Mouse (Mus musculus) liver, embryonic 11.5 days (tissue): ENCODE data around the gene Fto. TPM values are rescaled to one million over a fixed set of nuclear protein-coding genes. Genes with fewer than 3 reads are reported as not detected.

Experiments
- ATAC-seq: fragments of 200-750 bp; cut with Nextera tagmentation; replicated peaks from 2 replicates; pipeline ENCODE4 v1.8.0; 2017; ENCODE audit warnings: moderate number of reproducible peaks, mild to moderate bottlenecking, moderate TSS enrichment, moderate library complexity; ENCODE audit not compliant: low FRiP score
- DNase-seq: peaks from one replicate; pipeline ENCODE4 v3.0.0-alpha.2; 2017; ENCODE audit warnings: low spot score
- H3K27ac ChIP-seq: fragments of 300-500 bp; sonication (generic); 2 replicates; pipeline ENCODE4 v1.5.1; 2014; ENCODE audit warnings: mild to moderate bottlenecking, low read depth, low read length, control low read depth
- H3K27me3 ChIP-seq: fragments of 300-500 bp; sonication (generic); replicated peaks from 2 replicates; pipeline ENCODE4 v1.6.1; 2014; ENCODE audit warnings: low read length, mixed read lengths; ENCODE audit not compliant: control insufficient read depth, insufficient read depth
- H3K36me3 ChIP-seq: fragments of 300-500 bp; sonication (generic); 2 replicates; pipeline ENCODE4 v1.6.1; 2014; ENCODE audit warnings: mild to moderate bottlenecking, low read length, moderate library complexity, mixed read lengths; ENCODE audit not compliant: control insufficient read depth, insufficient read depth
- H3K4me1 ChIP-seq: fragments of 300-500 bp; sonication (generic); replicated peaks from 2 replicates; pipeline ENCODE4 v1.6.1; 2014; ENCODE audit warnings: low read length, mixed read lengths; ENCODE audit not compliant: control insufficient read depth, insufficient read depth
- H3K4me2 ChIP-seq: fragments of 300-500 bp; sonication (generic); 2 replicates; pipeline ENCODE4 v1.6.1; 2014; ENCODE audit warnings: mild to moderate bottlenecking, control low read depth, moderate library complexity
- H3K4me3 ChIP-seq: fragments of 300-500 bp; sonication (generic); 2 replicates; pipeline ENCODE4 v1.5.1; 2014; ENCODE audit warnings: low read depth, low read length, control low read depth
- H3K9ac ChIP-seq: fragments of 300-500 bp; sonication (generic); 2 replicates; pipeline ENCODE4 v1.6.1; 2014; ENCODE audit warnings: low read depth, low read length, control low read depth
- H3K9me3 ChIP-seq: fragments of 300-500 bp; sonication (generic); 2 replicates; pipeline ENCODE4 v1.6.1; 2016; ENCODE audit warnings: low read length, inconsistent platforms, mixed read lengths; ENCODE audit not compliant: control insufficient read depth
- WGBS: fragments of 180-500 bp; shearing (Covaris S2); extraction: QIAGEN DNeasy Blood & Tissue Kit; methylation state at CpG from one replicate; pipeline ENCODE4 v1.1.7; 2014; 5-methylcytosine and 5-hydroxymethylcytosine counted together
- polyA plus RNA-seq: library from polyadenylated mRNA; unstranded; fragments of >200 nt; fragmentation: Nextera tagmentation; extraction: Ambion mirVana; gene quantifications from 2 replicates; pipeline ENCODE4 v1.2.1, GENCODE M21; 2014

Gene Fto
- polyA plus RNA-seq, 1 experiment from 2014 or later: 56.1 TPM

DNA sequence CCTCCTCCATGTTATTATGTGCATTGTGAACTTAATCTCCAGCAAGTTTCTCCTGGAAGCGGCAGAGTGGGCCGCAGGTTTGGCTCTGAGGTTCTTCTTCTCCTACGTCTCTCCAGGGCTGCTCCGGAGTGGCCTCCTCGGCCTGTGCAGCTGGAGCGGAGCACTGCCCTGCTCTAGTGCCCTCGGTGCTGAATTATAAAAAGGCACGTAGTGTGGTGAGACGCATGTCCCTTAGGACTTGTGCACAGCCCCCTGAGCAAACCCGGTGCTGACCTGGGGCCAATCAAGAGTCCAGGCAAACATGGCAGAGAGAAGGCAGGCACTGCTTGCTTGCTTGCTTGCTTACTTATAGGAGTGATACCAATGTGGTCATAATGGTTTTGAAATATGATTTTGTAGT, 164.1 kb downstream of the Fto start:
- Histone ChIP-seq H3K36me3 (peaks cover 5% of the 10 kb centered on the region; the same call in 1 of the 2 replicates), H3K27me3 (no peaks in the 10 kb centered on the region), H3K9me3 (no peaks in the 10 kb centered on the region), H3K4me2 (no peak overlapping the region), H3K4me3 (no peak overlapping the region), H3K9ac (no peak overlapping the region), H3K27ac (no peak overlapping the region), H3K4me1 (no peaks in the 10 kb centered on the region)
- 89% methylated on average over 10 of the region's 10 CpGs for WGBS
- ATAC-seq (no peak), DNase-seq (no peak)

DNA sequence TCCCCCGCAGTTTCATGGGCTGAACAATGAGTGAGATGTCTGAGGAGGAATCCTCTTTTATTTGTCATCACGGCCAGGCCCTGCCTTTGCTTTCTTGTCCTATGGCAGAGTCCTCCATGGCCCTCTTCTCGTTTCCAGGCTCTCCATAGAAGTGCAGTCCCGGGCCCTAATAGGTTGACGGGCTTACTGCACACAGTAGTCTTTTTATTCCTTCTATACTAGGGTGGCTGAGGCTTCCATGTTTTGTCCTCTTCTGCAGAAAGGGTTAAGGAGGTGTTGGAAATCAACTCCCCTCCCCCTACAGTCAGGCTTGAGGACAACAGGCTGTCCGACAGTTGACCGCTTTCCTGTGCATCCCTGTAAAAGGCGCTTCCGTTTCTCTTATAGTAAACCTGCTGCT, 169.2 kb downstream of the Fto start:
- no peak for ATAC-seq
- no peak overlapping the region for H3K4me3 ChIP-seq
- DNase-seq: no peak
- H3K27ac ChIP-seq: no peak overlapping the region
- no peaks in the 10 kb centered on the region for H3K36me3 ChIP-seq
- H3K4me1 ChIP-seq: no peaks in the 10 kb centered on the region
- no peak overlapping the region for H3K9ac ChIP-seq
- no peaks in the 10 kb centered on the region for H3K9me3 ChIP-seq
- WGBS: 72% methylated on average over 9 of the region's 9 CpGs
- H3K4me2 ChIP-seq: no peak overlapping the region
- H3K27me3 ChIP-seq: no peaks in the 10 kb centered on the region

- H3K9ac ChIP-seq: no peak overlapping the region
- H3K4me3 ChIP-seq: no peak overlapping the region
- H3K27ac ChIP-seq: no peak overlapping the region
- no peaks in the 10 kb centered on the region for H3K9me3 ChIP-seq
- H3K4me2 ChIP-seq: no peak overlapping the region
- ATAC-seq (no peak), DNase-seq (no peak)
- 80% methylated on average over 4 of the region's 4 CpGs for WGBS
- H3K27me3 ChIP-seq: no peaks in the 10 kb centered on the region
- no peaks in the 10 kb centered on the region; the same call in none of the 2 replicates for H3K4me1 ChIP-seq
- H3K36me3 ChIP-seq: no peaks in the 10 kb centered on the region
These were observed 173.1 kb downstream of the Fto start for GRCm38 (mm10) chr8:91486394-91486793.

GRCm38 (mm10) chr8:91487456-91487855, 174.1 kb downstream of the Fto start:
- Histone ChIP-seq H3K4me2 (no peak overlapping the region), H3K27ac (no peak overlapping the region), H3K4me1 (no peaks in the 10 kb centered on the region; the same call in none of the 2 replicates), H3K27me3 (no peaks in the 10 kb centered on the region), H3K36me3 (no peaks in the 10 kb centered on the region), H3K4me3 (no peak overlapping the region), H3K9ac (no peak overlapping the region), H3K9me3 (no peaks in the 10 kb centered on the region)
- no peak for ATAC-seq
- 92% methylated on average over 2 of the region's 2 CpGs for WGBS
- no peak for DNase-seq

DNA sequence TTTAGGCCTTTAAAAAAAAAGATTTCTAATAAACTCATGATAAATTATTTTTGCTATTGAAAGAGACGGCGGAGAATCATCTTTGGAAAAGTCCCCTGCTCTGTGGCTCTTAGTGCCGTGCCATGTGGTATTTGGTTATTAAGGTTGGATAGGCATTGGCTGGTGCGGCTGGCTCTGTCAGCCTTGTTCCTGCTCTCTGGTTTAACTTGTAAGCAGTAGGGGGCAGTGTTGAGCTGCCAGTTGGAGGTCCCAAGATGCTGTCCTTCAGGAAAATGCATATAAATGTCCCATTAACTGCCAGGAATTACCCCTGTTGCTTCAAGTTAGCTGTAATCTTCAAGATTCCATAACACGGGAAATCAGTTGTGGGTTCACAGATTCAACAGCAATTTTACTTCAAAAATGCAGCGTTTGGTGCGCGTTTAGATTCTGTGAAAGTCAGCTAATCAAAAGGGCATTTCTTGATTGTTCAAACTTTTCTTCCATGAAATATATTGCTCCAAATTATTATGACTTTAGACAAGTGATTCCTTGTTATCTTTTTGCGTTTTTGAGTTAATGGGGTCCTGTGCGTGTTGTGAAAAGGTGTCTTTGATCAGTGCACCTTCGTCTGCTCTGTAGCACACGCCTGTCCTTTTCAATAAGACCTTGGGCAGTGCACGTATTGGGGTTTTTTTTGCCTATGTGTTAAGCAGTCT, 174.9 kb downstream of the Fto start:
- Histone ChIP-seq H3K9me3 (no peaks in the 10 kb centered on the region), H3K4me1 (no peaks in the 10 kb centered on the region; the same call in none of the 2 replicates), H3K4me3 (no peak overlapping the region), H3K4me2 (no peak overlapping the region), H3K36me3 (no peaks in the 10 kb centered on the region), H3K27ac (no peak overlapping the region), H3K27me3 (no peaks in the 10 kb centered on the region), H3K9ac (no peak overlapping the region)
- ATAC-seq (no peak), DNase-seq (peak; percentile 38)
- 57% methylated on average over 13 of the region's 13 CpGs for WGBS

- no peak for ATAC-seq
- no peak for DNase-seq
- Histone ChIP-seq H3K36me3 (no peaks in the 10 kb centered on the region), H3K27ac (no peak overlapping the region), H3K9me3 (no peaks in the 10 kb centered on the region), H3K4me1 (no peaks in the 10 kb centered on the region; the same call in none of the 2 replicates), H3K4me3 (no peak overlapping the region), H3K27me3 (no peaks in the 10 kb centered on the region), H3K9ac (no peak overlapping the region), H3K4me2 (no peak overlapping the region)
- WGBS: 82% methylated on average over 10 of the region's 10 CpGs
These were observed 175.6 kb downstream of the Fto start for GRCm38 (mm10) chr8:91488784-91489450.

DNA sequence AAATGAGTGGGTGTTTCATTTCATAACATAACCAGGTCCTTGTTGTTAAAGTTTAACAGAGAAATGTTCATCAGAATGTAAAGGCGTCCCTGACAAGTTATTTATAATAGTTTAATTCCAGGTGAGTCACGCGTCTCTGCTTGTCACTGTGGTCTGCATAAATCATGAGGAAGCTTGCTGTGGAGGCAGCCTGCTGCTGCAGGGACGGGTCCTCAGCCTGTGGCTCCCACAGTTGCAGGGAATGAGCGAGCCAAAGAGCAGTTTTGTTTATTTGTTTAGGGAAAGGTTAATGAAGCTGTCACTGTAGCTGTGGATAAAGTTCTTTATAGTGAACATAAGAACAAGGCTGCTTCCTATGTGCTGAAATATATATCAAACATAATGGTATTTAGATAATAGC, 176.7 kb downstream of the Fto start:
- no peaks in the 10 kb centered on the region for H3K36me3 ChIP-seq
- no peak overlapping the region for H3K9ac ChIP-seq
- H3K27me3 ChIP-seq: no peaks in the 10 kb centered on the region
- H3K4me2 ChIP-seq: no peak overlapping the region
- 58% methylated on average over 5 of the region's 5 CpGs for WGBS
- H3K27ac ChIP-seq: no peak overlapping the region
- no peaks in the 10 kb centered on the region for H3K9me3 ChIP-seq
- H3K4me3 ChIP-seq: no peak overlapping the region
- H3K4me1 ChIP-seq: no peaks in the 10 kb centered on the region; the same call in none of the 2 replicates
- DNase-seq (no peak), ATAC-seq (no peak)

- Histone ChIP-seq H3K27ac (no peak overlapping the region), H3K4me1 (no peaks in the 10 kb centered on the region; the same call in none of the 2 replicates), H3K4me3 (no peak overlapping the region), H3K27me3 (no peaks in the 10 kb centered on the region), H3K36me3 (no peaks in the 10 kb centered on the region), H3K9ac (no peak overlapping the region), H3K4me2 (no peak overlapping the region), H3K9me3 (no peaks in the 10 kb centered on the region)
- 84% methylated on average over 8 of the region's 8 CpGs for WGBS
- DNase-seq (no peak), ATAC-seq (no peak)
These were observed 180.0 kb downstream of the Fto start for GRCm38 (mm10) chr8:91493373-91493772.
